Mouse (Mus musculus) spleen, postnatal 10 days (tissue): ENCODE results near the gene Mettl14.

Experiments
- DNase-seq, 2 experiments: peaks; one replicate each; pipeline ENCODE4 v3.0.0; 2021 to 2022; ENCODE audit warnings: low spot score in 2 of 2

Mettl14 gene

DNA sequence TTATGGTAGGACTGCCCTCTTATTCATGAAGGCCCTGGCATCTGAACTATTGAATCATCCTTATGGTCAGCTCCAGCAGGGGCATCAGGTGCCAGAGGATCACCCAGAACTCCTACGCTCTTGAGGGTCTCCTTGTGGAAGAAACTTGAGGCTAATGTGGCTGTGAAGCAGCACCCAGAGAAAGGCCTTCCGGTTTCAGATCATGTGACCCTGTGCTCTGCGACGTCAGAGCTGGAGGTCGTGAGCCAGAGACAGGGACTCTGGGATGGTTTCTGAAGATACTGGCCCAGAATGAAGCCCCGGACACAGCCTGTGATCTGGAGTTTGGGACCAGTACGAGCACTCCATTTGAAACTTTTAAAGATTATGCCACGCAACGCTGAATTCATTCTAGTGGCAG, 65.6 kb downstream of the Mettl14 start:
- no peak for DNase-seq
